Mouse (Mus musculus): ENCODE results near the gene Pla1a.

GRCm38 (mm10) chr16:38455511-38456418, 22.8 kb upstream of the Pla1a start, which contains the start of gene Cd80:
- TF ChIP-seq POLR2A (IDR thresholded peaks at IDR 0.05; ENCODE audit: borderline replicate concordance, control insufficient read depth, low read depth, low read length) = no peak
- no peak for TF ChIP-seq CTCF (IDR thresholded peaks at IDR 0.05; ENCODE audit: control insufficient read depth, insufficient read depth, low read length)
